Mouse (Mus musculus): ENCODE results near the gene Myo1d.

- no peak for TF ChIP-seq POLR2A (IDR thresholded peaks at IDR 0.05; ENCODE audit: borderline replicate concordance, insufficient read depth, low read length)
- no peak for TF ChIP-seq CTCF (IDR thresholded peaks at IDR 0.05; ENCODE audit: borderline replicate concordance, insufficient read depth, low read depth, low read length)
Measured at GRCm38 (mm10) chr11:80666211-80666610, 113.6 kb downstream of the Myo1d start.

Measured in cerebellum, adult 2 months (tissue).